Mouse (Mus musculus) spleen, adult 2 months (tissue): Measurements from ENCODE around the gene Senp3.

Experiments used
- CTCF ChIP-seq: fragments of 200-500 bp; IDR thresholded peaks from 2 replicates; pipeline ENCODE4 v1.5.1; 2011; ENCODE audit warnings: mild to moderate bottlenecking, inconsistent platforms; ENCODE audit not compliant: insufficient read depth, insufficient read length, insufficient replicate concordance; ENCODE audit errors: extremely low read depth
- POLR2A ChIP-seq: fragments of 200-500 bp; IDR thresholded peaks from 2 replicates; pipeline ENCODE4 v1.6.1; 2011; ENCODE audit warnings: low read depth, low read length, inconsistent platforms

- TF ChIP-seq CTCF (no peak), POLR2A (no peak)
These were observed 4.5 kb upstream of the Senp3 start for GRCm38 (mm10) chr11:69686377-69686776.
